Mouse (Mus musculus) lung, embryonic 16.5 days (tissue): ENCODE measurements around the gene Kif1b. TPM values are rescaled to one million over a fixed set of nuclear protein-coding genes. Genes with fewer than 3 reads are reported as not detected.

Experiments used
- ATAC-seq: fragments of 200-750 bp; cut with Nextera tagmentation; 2 replicates; pipeline ENCODE4 v1.8.0; 2017; ENCODE audit warnings: low read depth, mild to moderate bottlenecking, moderate library complexity
- H3K27ac ChIP-seq: fragments of 300-500 bp; sonication (generic); 2 replicates; pipeline ENCODE4 v1.5.1; 2014; ENCODE audit warnings: mild to moderate bottlenecking, control low read depth, low read length
- H3K27me3 ChIP-seq: fragments of 300-500 bp; sonication (generic); 2 replicates; pipeline ENCODE4 v1.6.1; 2014; ENCODE audit warnings: low read depth, low read length, mixed read lengths; ENCODE audit not compliant: control insufficient read depth, insufficient read depth
- H3K36me3 ChIP-seq: fragments of 300-500 bp; sonication (generic); 2 replicates; pipeline ENCODE4 v1.6.1; 2014; ENCODE audit warnings: low read length; ENCODE audit not compliant: control insufficient read depth, insufficient read depth
- H3K4me1 ChIP-seq: fragments of 300-500 bp; sonication (generic); replicated peaks from 2 replicates; pipeline ENCODE4 v1.6.1; 2014; ENCODE audit warnings: low read length, mixed read lengths; ENCODE audit not compliant: control insufficient read depth, insufficient read depth
- H3K4me2 ChIP-seq: fragments of 300-500 bp; sonication (generic); 2 replicates; pipeline ENCODE4 v1.6.1; 2014; ENCODE audit warnings: low read depth, low read length, control low read depth
- H3K4me3 ChIP-seq: fragments of 300-500 bp; sonication (generic); 2 replicates; pipeline ENCODE4 v1.5.1; 2014; ENCODE audit warnings: mild to moderate bottlenecking, low read length, control low read depth
- H3K9ac ChIP-seq: fragments of 300-500 bp; sonication (generic); 2 replicates; pipeline ENCODE4 v1.6.1; 2014; ENCODE audit warnings: low read length, control low read depth
- H3K9me3 ChIP-seq: fragments of 300-500 bp; sonication (generic); 2 replicates; pipeline ENCODE4 v1.6.1; 2016; ENCODE audit warnings: low read length; ENCODE audit not compliant: control insufficient read depth
- WGBS: fragments of 180-500 bp; shearing (Covaris S2); extraction: QIAGEN DNeasy Blood & Tissue Kit; methylation state at CpG from one replicate; pipeline ENCODE4 v1.1.7; 2014; 5-methylcytosine and 5-hydroxymethylcytosine counted together
- polyA plus RNA-seq: library from polyadenylated mRNA; unstranded; fragments of >200 nt; fragmentation: Nextera tagmentation; extraction: Ambion mirVana; gene quantifications from 2 replicates; pipeline ENCODE4 v1.2.1, GENCODE M21; 2015

Kif1b gene
- polyA plus RNA-seq, 1 experiment from 2014 or later, result 32.5 TPM

GRCm38 (mm10) chr4:149263218-149263617 lies 44.3 kb downstream of the Kif1b start:
- Histone ChIP-seq H3K27ac (no peak overlapping the region), H3K9me3 (no peaks in the 10 kb centered on the region), H3K4me3 (no peak overlapping the region), H3K4me2 (no peak overlapping the region), H3K27me3 (no peaks in the 10 kb centered on the region), H3K9ac (no peak overlapping the region), H3K4me1 (no peaks in the 10 kb centered on the region), H3K36me3 (peaks cover 15% of the 10 kb centered on the region; the same call in 1 of the 2 replicates)
- WGBS, result 92% methylated on average over 9 of the region's 9 CpGs
- ATAC-seq, result no peak

GRCm38 (mm10) chr4:149261466-149261865 lies 46.0 kb downstream of the Kif1b start:
- ATAC-seq, result no peak
- H3K36me3 ChIP-seq, result peaks cover 16% of the 10 kb centered on the region
- no peaks in the 10 kb centered on the region for H3K9me3 ChIP-seq
- 63% methylated on average over 3 of the region's 3 CpGs for WGBS
- H3K4me3 ChIP-seq, result no peak overlapping the region
- no peaks in the 10 kb centered on the region for H3K4me1 ChIP-seq
- H3K27ac ChIP-seq, result no peak overlapping the region
- no peaks in the 10 kb centered on the region for H3K27me3 ChIP-seq
- H3K9ac ChIP-seq, result no peak overlapping the region
- H3K4me2 ChIP-seq, result no peak overlapping the region

GRCm38 (mm10) chr4:149260911-149261310 lies 46.6 kb downstream of the Kif1b start:
- Histone ChIP-seq H3K27me3 (no peaks in the 10 kb centered on the region), H3K27ac (no peak overlapping the region), H3K36me3 (peaks cover 16% of the 10 kb centered on the region), H3K4me2 (no peak overlapping the region), H3K9me3 (no peaks in the 10 kb centered on the region), H3K4me3 (no peak overlapping the region), H3K9ac (no peak overlapping the region), H3K4me1 (no peaks in the 10 kb centered on the region)
- no peak for ATAC-seq
- 80% methylated on average over 3 of the region's 3 CpGs for WGBS

GRCm38 (mm10) chr4:149259391-149260094 lies 48.0 kb downstream of the Kif1b start:
- H3K36me3 ChIP-seq, result peaks cover 13% of the 10 kb centered on the region
- WGBS, result 85% methylated on average over 9 of the region's 9 CpGs
- no peak overlapping the region for H3K4me2 ChIP-seq
- no peak overlapping the region for H3K9ac ChIP-seq
- H3K4me3 ChIP-seq, result no peak overlapping the region
- H3K9me3 ChIP-seq, result no peaks in the 10 kb centered on the region
- no peak overlapping the region for H3K27ac ChIP-seq
- H3K4me1 ChIP-seq, result no peaks in the 10 kb centered on the region
- H3K27me3 ChIP-seq, result no peaks in the 10 kb centered on the region
- no peak for ATAC-seq

- no peaks in the 10 kb centered on the region for H3K27me3 ChIP-seq
- no peaks in the 10 kb centered on the region for H3K9me3 ChIP-seq
- no peak overlapping the region for H3K9ac ChIP-seq
- H3K36me3 ChIP-seq, result peaks cover 11% of the 10 kb centered on the region
- WGBS, result 83% methylated on average over 3 of the region's 3 CpGs
- H3K27ac ChIP-seq, result no peak overlapping the region
- no peak overlapping the region for H3K4me3 ChIP-seq
- no peaks in the 10 kb centered on the region for H3K4me1 ChIP-seq
- ATAC-seq, result no peak
- no peak overlapping the region for H3K4me2 ChIP-seq
Observed at GRCm38 (mm10) chr4:149258926-149259325, 48.6 kb downstream of the Kif1b start.

- no peak for ATAC-seq
- no peak overlapping the region for H3K27ac ChIP-seq
- H3K4me2 ChIP-seq, result no peak overlapping the region
- no peak overlapping the region for H3K9ac ChIP-seq
- no peak overlapping the region for H3K4me3 ChIP-seq
- peaks cover 11% of the 10 kb centered on the region for H3K36me3 ChIP-seq
- no peaks in the 10 kb centered on the region for H3K9me3 ChIP-seq
- 90% methylated on average over 15 of the region's 15 CpGs for WGBS
- no peaks in the 10 kb centered on the region for H3K27me3 ChIP-seq
- no peaks in the 10 kb centered on the region for H3K4me1 ChIP-seq
Observed at GRCm38 (mm10) chr4:149256511-149257300, 50.8 kb downstream of the Kif1b start.

GRCm38 (mm10) chr4:149255277-149256270 lies 51.9 kb downstream of the Kif1b start:
- no peak for ATAC-seq
- H3K27me3 ChIP-seq, result no peaks in the 10 kb centered on the region
- no peak overlapping the region for H3K4me2 ChIP-seq
- peaks cover 16% of the 10 kb centered on the region for H3K36me3 ChIP-seq
- H3K4me1 ChIP-seq, result no peaks in the 10 kb centered on the region
- no peak overlapping the region for H3K9ac ChIP-seq
- WGBS, result 57% methylated on average over 13 of the region's 13 CpGs
- H3K4me3 ChIP-seq, result no peak overlapping the region
- no peak overlapping the region for H3K27ac ChIP-seq
- no peaks in the 10 kb centered on the region for H3K9me3 ChIP-seq

GRCm38 (mm10) chr4:149254827-149255226 lies 52.7 kb downstream of the Kif1b start:
- Histone ChIP-seq H3K4me3 (no peak overlapping the region), H3K9me3 (no peaks in the 10 kb centered on the region), H3K9ac (no peak overlapping the region), H3K27me3 (no peaks in the 10 kb centered on the region), H3K4me2 (no peak overlapping the region), H3K4me1 (no peaks in the 10 kb centered on the region), H3K27ac (no peak overlapping the region), H3K36me3 (peaks cover 16% of the 10 kb centered on the region)
- ATAC-seq, result no peak
- WGBS, result 76% methylated on average over 4 of the region's 4 CpGs
